Mouse (Mus musculus): ENCODE measurements around the gene Gtf3c1.

Gtf3c1 gene

GRCm38 (mm10) chr7:125615453-125615852, 92.1 kb downstream of the Gtf3c1 start:
- DNase-seq, result peak in 1 of 2 experiments; percentile 11

GRCm38 (mm10) chr7:125613579-125613978, 94.0 kb downstream of the Gtf3c1 start:
- peak in 1 of 2 experiments; percentile 14 for DNase-seq

DNA sequence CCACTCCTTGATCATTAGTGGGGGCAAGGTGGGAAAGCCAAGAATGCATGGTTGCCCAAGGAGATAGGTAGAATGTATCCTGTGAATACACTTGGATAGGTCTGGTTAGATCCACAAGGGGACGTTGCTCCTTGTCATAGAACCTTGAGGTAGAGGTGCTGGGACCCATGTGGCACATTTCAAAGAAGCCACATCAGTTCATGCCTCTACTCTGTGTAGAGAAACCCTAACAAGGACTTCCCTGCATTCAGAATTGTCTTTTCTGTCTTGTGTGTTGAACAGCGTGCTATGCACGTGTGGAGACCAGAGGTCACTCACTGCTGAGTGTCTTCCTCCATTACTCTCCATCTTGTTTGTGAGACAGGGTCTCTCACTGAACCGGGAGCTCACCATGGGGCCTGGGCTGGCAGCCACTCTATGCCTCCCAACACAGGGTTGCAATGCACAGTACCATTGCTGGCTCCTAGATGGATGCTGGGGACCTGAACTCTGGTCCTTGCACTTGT, 99.3 kb downstream of the Gtf3c1 start:
- DNase-seq, result peak in 1 of 2 experiments; percentile 10

DNA sequence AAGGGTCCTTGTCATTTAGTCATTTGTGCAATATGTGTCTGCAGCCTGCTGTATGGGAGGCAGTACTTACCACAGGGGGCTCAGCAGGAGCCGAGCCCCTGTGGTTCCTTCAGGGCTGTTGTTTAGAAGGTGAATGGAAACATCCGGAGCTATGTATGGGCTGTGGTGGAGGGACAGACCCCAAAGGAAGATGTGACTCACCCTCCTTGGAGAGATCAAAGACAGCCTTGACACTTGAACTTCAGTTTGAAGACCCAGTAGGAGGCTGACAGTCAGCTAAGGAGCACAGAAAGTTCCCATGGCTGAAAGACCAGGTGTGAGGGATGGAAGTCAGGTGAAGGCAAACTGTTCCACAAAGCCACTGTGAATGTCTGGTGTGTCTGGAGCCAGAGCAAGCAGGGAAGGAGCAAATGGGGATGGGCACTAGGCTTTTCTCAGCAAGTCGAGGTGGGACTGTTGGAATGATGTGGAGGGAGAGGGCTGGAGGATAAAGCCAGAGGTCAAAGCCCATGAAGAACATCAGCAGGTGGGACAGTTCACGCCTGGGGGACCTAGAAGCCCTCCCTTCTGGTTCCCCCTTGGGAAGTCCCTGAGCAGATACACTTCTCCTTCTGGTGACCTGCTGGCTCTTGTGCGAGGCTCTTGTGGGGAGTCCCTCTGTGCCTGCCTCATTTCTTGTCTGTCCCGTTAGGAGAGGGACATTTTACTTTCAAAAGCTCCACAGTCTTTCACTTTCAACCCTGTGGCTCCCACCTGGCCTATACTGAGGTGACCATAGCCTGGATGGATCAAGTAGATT, 100.0 kb downstream of the Gtf3c1 start:
- DNase-seq, result peak in 1 of 2 experiments; percentile 22

DNA sequence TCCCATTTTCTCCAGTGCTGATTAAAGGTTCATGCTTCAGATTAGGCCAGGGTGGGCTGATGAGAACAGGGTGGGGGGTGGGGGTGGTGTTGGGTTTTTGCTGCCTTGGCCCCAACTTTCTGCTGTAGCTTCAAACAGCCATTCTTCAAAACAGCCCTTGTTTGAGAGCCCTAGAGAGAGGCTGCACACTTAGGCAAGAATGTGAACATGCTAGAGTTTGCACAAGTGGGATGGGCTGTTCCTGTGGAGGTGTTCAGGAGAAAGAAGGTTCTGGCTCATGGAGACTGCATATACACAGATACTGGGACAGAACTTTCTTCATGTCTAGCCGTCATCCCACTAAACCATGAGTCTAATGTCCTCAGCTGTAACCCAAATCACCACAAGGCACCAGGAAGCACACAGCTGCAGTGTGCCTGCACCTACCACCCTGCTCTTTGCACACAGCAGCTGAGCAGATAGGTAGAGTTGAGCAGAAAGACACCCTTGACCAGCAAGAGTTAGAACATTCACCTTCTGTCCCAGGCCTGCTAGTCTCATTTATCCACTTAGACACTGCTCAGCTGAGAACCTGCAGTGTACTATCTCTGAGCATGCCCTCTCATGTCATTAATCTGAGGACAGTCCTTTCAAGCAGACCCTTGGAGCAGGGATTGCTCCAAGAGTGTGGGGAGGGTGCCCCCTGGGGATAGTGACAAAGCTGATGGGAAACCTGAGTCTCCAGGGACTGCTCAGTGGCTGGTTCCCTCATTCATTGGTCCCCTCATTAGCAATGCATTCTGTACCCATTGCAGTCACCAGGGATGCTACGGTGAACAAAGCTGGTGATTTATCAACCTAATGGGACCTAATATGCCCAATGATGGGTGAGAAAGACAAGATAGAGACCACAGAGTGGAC, 101.1 kb downstream of the Gtf3c1 start:
- DNase-seq, result peak in 1 of 2 experiments; percentile 17

- peak; percentile 45 to 52 for DNase-seq
Measured at GRCm38 (mm10) chr7:125605725-125606139, 101.8 kb downstream of the Gtf3c1 start.

DNA sequence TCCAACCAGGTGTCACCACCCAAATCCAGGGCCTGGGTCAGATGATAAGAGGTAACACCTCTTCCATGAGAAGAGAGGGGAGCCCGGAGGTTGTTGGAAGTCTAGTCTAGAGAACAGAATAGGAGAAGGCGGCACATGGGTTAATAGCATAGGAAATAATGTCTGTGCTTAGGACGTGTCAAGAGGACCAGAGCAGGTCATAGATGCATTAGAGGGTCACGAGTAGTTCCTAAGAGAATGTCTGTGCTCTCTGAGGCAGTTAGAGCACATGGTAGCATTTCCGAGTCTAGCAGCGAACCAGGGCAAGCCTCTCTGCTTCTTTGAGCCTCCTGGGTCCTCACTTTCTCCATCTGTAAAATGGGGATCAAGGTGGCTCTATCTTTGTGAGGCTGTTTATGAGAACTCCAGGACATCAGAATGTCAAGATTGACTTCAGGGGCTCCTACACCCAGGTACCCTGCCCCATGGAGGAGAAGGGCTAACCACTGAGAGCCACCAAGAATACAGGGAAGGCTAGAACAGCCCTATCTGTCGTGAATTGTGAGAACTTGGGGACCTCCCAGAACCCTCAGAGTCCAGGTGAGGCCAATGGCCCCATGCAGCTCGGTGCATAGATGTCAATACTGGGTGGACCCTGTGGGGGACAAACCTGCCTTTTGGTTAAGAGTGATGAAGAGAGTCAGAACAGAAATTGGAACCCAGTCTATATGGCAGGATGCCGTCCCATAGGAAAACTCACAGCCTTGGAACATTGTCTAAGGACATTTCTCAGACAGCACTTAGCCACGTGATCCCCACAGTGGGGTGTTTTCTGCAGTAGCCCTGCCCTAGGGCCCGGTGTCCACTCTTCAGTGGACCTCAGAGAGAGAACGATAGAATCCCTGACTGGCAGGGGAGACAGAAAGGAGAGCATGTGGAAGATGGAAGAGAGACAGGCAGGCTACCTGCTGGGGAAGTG, 102.9 kb downstream of the Gtf3c1 start:
- peak in 1 of 2 experiments; percentile 8 for DNase-seq

DNA sequence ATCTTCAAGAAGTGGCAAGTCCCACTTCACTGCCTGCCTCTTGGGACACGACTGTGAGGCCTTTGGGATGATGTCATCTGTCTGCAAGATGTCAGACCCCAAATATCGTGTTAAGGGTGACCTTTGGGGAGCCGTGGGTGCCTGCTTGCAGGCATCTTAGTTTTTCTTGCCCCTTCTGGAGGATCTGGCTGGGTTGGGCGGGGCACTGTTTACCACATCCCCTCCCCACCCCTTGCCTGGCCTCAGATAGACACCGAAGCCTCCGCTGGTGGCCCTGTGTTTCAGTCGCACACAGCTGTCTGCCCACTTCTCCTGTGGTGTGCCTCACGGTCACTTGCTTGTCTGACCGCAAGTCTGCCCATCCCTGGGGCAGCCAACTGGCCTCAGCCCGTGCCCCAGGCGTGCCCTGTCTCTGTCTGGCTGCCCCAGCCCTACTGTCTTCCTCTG, 104.4 kb downstream of the Gtf3c1 start, which contains the start of gene Il21r:
TSS of gene Il21r (plus strand) at position 245 of the 447 bp plus-strand sequence.
- peak; percentile 56 to 60 for DNase-seq

GRCm38 (mm10) chr7:125601821-125602448, 105.6 kb downstream of the Gtf3c1 start:
- DNase-seq, result peak in 1 of 2 experiments; percentile 19

DNA sequence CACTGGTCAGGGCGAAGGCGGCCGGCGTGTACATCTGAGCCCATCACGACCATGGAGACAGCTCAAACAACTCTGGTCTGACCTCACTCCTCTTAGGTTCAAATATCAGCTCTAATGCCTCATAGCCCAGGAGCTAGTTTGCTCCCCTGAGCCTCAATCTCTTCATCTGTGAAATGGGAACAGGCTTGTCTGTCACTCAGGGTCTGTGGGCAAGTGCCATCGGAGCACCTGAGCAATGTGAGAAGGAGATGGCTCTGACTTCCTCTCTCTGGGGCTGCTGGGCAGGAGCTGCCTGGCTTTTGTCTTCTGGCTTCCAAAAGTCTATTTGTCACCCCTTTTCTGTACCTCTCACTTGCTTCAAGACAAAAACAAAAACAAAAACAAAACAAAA, 106.3 kb downstream of the Gtf3c1 start:
- DNase-seq, result peak in 1 of 2 experiments; percentile 12

- DNase-seq, result peak in 1 of 2 experiments; percentile 21
Measured at GRCm38 (mm10) chr7:125600612-125601279, 106.8 kb downstream of the Gtf3c1 start.

DNA sequence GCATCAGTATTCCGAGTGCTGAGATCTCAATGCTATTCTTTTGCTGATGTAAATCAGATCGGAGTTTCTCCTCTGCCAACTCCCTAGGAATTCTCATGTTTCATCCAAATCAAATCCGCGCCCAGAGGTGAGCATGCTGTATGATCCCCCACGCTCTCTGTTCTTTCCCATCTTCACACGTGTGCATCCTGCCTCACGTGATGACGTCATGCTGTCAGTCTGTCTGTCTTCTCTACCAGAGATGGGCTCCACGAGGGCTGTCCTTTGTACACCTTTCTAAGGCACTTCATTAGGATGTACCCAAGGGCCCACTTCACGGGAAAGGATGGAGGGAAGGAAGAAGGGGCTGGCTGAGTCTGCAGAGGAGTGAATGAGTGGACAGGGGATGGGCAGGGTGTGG, 107.4 kb downstream of the Gtf3c1 start:
- DNase-seq, result peak in 1 of 2 experiments; percentile 8

DNA sequence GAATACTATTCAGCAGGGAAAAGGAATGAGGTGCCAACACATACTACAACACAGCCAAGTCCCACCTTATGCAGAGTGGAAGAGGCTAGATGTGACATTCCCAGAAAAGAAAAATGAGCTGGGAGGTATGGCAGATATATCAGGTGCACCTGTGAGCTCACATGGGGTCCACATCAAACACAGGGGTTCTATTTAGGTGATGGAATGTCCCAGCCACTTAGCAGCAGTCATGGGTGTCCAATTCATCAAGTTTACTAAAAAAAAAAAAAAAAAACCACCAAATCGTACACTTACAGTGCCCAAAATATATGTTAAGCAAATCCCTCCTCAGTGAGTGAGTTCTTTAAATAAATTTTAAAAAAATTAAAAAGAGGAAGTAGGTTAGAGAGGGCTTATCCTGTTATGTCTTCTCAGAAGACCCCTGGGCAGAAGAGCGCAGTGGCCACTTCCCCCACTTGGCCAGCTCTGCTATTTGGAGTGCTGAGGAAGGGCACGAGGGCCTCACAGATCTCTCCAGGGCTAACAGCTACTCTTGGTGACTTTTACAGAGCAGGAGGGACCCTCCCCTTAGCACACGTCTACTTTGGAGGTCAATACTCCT, 108.1 kb downstream of the Gtf3c1 start:
- peak in 1 of 2 experiments; percentile 23 for DNase-seq

GRCm38 (mm10) chr7:125597516-125598347, 109.8 kb downstream of the Gtf3c1 start:
- no peak for DNase-seq

- DNase-seq, result no peak
Measured at GRCm38 (mm10) chr7:125597083-125597482, 110.5 kb downstream of the Gtf3c1 start.

GRCm38 (mm10) chr7:125596406-125596805, 111.2 kb downstream of the Gtf3c1 start:
- peak in 1 of 2 experiments; percentile 17 for DNase-seq

DNA sequence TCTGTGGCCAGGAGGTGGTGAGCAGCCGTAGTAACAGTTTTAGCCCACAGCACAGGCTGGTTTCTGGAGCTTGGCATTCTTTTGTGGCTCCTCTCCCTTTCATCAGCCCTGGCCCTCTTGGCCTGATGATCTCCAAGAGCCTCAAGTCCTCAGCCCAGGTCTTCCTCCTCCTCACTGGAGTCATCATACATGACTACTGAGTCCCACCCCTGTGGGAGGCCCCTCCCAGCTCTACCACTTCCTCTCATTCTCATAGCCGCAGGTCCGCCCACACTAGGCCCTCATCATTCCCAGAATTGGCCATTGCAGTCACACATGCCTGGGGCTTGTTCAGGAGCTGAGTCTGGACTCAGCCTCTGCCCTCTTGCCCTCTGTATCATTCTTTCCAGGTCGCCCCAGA, 113.7 kb downstream of the Gtf3c1 start:
- peak; percentile 45 to 58 for DNase-seq
